Mouse (Mus musculus): ENCODE data around the gene Mdfic. TPM values are rescaled to one million over a fixed set of nuclear protein-coding genes. Genes with fewer than 3 reads are reported as not detected.
"Not testable (repeated sequence)": the region's sequence is repeated elsewhere in the genome, so short reads cannot be mapped to it uniquely, and the experiment has no call there.

Mdfic gene
- total RNA-seq (2021), result 10 to 100 TPM; 16.9 to 17.3 TPM

DNA sequence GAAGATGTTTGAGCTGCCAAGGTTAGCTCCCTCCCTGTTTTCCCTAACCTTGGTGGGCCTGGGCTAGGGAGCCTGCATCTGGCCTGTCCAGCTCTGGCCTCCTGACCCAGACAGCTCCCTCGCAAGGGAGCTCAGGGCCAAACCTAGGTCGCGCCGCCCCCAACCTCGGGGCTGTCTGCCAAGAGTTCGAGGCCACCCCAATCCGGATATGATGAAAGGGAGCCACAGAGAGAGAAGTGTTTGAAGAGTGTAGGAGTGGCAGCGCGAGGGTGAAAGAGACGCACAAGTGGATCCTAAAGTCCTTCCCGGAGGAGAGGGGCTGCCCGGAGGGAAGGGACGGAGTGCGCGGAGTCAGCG, at the start of gene Mdfic:
Mdfic (plus strand) TSS at position 201 of the 357 bp plus-strand sequence.
- DNase-seq (ENCODE audit: low spot score), result peak; percentile 65
- intact Hi-C loops (cut with DNase I), result loop anchor here (5.0 kb wide), 1 partner anchor 72 kb away; no protein-coding TSS in a partner anchor

DNA sequence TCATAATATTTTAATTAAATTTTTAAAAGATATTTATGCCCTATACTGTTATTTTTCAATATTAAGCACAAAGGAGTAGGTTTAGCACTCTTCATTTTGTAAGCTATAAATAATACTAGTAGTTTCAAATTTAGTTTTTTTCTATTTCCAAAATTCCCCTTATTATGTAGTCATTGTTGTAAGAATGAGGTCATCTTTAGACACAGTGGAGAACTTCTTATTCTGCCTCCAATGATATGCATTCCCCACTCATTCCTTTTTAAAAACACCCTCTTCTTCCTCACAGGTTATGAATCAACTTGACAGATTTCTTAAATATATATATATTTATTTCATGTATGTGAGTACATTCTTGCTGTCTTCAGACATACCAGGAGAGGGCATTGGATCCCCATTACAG, 49.1 kb upstream of the Mdfic start:
- intact Hi-C loops (cut with DNase I), result loop anchor here (5.0 kb wide), 1 partner anchor 121 kb away; no protein-coding TSS in a partner anchor
- no peak for DNase-seq (ENCODE audit: low spot score)

DNA sequence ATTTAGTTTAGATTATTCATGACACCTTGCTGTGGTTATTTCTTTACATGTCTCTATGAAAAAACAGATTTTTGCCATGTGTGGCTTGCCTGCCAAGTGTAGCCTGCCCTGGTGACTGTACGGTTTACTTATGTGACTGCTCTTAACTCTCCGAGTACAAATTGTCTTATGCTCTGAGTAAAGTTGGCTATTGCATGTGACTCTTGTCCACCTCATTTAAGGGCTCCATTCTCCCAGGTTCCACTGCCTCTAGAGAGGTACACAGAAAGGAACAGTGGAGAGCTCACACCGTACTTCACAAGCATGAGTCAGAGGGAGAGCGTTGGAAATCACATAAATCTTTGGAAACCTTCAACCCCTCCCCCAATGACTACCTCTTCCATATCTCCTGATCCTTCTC, 10.4 kb upstream of the Mdfic start:
- intact Hi-C loops (cut with DNase I), result no loop called here
- no peak for DNase-seq (ENCODE audit: low spot score)

DNA sequence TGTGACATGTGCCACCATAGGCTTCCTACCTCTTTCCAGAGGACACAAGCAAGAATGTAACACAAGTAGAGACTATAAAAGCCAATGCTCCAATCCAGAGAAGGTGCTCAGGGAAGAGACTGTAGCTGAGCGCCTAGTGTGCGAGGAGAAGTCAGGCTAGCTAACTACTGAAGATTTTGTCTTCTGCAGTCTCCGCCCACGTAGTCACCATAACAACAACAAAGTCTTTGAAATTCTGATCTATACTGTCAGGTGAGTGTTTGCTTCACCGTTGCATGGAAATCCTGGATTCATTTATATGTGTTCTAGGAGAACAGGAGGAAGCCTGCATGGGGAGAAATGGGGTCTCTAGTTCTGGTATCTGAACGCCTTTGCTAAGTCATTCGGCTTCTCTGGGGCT, 9.8 kb upstream of the Mdfic start:
- intact Hi-C loops (cut with DNase I), result no loop called here

DNA sequence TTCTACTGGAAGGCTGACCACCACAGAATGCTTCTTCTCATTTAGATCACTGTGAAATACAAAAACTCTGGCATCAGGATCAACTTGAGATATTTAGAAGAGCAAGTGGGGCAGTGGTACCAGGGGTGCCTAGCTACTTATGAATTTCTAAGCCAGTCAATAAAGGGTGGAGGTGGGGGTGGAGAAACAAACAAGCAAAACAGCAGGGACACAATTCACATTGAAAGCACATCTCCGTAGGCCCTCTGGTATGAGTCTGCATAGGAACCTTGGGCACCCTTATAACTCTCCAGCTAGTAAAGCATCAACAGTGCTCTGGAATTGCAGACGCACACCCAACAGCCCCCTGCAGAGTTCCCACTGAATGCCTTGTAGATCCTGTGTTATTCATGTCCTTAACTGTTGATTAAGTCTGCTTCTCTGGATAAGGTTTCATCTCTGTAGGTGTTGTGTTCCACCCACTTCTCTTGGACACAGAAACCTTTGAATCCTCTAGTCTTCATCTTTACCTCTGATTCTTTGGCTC, 7.5 kb upstream of the Mdfic start:
- DNase-seq (ENCODE audit: low spot score), result no peak
- intact Hi-C loops (cut with DNase I), result no loop called here

More for the DNA sequence above, 9.8 kb upstream of the Mdfic start:
- no peak for DNase-seq (ENCODE audit: low spot score)

DNA sequence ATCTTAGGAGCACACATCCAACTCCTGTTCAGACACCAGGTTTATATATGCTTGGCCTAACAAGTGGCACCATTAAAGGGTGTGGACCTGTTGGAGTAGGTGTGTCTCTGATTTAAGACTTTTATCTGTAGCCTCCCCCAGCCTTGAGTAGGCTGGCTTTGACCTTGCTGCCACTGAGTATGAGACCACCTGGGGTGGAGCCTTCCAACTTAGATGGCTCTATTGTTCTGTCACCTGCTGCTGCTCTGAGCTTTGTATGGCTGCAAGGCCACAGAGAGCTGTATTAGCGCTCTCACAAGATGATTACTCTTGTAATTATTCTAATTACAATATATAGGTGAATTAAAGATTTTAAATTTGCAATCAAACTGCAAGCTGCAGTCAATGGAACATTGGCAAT, 6.4 kb upstream of the Mdfic start:
- DNase-seq (ENCODE audit: low spot score); intact Hi-C loops (cut with DNase I): not testable (repeated sequence)

DNA sequence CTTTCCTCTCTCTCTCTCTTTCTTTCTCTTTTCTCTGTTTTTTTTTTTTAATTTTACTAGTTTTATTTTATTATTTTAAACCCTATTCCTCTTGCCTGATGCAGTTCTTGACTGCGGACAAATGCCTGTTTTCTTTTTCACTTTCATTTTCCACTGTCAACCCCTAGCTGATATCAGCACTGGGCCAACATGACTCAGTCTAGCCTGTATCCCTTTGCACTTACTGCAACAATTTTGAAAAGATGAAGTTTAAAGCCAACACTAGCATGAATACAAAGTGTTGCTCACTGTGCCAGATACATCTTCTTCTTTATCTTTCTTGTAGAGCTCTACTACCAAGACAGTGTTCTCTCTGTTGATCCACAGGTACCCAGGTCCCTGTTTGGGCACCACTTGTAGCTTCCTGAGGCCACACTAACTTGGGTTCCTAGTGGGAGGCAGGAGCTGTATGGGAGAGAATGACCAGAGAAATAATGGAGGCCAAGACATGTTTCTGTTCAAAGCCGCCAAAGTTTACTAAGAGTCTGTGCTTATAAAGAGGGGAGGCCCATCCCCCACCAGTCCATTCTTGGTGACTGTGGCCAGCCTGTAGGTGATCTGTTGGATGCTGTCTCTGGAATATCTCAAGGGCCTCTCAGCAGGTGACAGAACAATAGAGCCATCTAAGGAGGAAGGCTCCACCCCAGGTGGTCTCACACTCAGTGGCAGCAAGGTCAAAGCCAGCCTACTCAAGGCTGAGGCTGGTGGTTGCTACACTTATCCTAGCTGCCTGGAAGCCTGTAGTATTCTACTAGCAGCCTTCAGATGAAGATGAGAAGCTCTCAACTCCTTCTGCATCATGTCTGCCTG, 5.2 kb upstream of the Mdfic start:
- no peak for DNase-seq (ENCODE audit: low spot score)
- intact Hi-C loops (cut with DNase I), result no loop called here

DNA sequence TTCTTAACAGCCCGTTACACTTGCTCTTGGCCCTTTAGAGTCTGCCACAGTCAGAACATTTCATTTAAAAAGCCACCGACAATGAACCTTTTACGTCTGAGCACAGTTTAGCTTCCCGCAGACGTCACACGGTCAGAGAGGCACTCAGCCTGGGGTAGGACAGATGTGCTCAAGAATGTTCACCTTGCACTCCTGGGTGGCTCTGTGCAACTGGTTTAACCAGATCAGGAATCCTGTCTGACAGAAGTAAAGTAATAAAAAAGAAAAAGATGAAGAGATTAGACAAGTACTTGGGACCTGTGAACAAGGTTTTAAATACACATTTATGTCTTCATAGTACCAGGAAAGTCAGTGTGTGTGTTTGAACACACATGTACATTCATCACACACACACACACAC, 542 bp upstream of the Mdfic start:
- intact Hi-C loops (cut with DNase I), result loop anchor here (5.0 kb wide), 1 partner anchor 72 kb away; no protein-coding TSS in a partner anchor
- no peak for DNase-seq (ENCODE audit: low spot score)

DNA sequence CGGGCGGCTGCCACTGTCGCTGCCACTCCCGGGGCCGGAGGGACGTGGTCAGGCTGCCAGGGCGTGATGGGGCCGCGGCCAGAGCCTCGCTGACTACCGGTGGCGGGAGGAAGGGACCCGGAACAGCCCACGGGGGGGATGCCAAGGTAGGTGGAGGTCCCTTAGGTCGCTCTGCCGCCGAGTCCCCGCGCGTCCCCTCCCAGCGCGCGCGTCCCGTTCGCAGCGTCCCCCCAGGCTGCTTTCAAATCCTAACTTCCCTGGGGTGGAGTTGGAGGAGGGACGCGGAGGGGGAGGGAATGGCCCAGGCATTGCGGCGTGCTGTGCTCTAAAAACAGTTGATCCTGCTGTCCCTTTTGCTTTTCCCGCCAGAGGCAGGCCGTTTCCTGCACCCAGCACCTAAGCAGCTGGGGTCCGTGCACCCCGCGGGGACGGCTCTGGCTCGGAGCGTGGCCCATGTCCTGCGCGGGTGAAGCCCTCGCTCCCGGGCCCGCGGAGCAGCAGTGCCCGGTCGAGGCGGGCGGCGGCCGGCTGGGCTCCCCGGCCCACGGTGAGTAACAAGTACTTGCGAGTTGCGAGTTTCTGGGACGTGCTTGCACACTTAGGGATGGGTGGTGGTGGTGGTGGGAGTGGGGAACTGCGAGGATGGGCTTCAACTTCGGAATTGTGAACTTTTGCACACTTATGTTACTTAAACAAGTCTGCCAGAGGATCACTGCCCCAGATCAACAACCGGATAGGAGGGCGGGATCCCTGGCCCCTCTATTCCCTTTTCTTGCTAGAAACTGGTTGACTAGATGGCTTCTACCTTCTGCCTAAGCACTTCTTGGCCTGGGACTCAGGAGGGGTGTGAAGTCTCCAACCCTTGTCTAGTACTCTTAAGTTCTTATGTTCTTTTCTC, 606 bp downstream of the Mdfic start:
- DNase-seq (ENCODE audit: low spot score), result peak; percentile 66
- intact Hi-C loops (cut with DNase I), result loop anchor here (5.0 kb wide), 1 partner anchor 71 kb away; no protein-coding TSS in a partner anchor

DNA sequence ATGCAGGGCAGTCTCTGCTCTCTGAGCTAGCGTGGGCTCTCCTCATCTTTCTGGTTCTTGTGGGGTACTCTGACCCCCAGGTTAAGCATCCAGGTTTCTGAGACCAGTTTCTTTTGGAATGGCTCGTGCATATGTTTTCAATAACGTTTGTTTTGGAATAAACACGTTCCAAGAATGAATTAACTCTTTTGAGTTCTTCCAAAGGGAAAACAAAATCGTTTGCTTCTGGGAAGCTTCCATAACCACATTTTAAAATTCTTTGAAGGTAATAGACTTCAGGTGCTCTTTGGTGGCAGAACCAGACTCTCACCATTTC, 1.2 kb downstream of the Mdfic start:
- intact Hi-C loops (cut with DNase I), result loop anchor here (5.0 kb wide), 1 partner anchor 71 kb away; no protein-coding TSS in a partner anchor
- DNase-seq (ENCODE audit: low spot score), result no peak

DNA sequence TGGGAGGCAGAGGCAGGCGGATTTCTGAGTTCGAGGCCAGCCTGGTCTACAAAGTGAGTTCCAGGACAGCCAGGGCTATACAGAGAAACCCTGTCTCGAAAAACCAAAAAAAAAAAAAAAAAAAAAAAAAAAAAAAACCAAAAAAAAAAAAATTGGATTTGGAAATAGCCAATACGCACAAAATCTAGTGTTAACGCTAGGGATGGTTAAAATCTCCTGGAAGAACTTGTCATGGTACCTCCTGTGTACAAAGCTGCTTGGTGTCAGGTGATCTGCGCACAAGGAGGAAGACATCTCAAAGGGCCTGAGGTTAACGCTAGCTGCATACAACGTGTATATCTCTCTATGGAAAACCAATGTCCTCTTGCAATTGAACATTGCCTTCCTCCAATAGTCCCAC, 2.2 kb downstream of the Mdfic start:
- intact Hi-C loops (cut with DNase I), result loop anchor here (5.0 kb wide), 1 partner anchor 70 kb away; no protein-coding TSS in a partner anchor
- DNase-seq (ENCODE audit: low spot score), result not testable (repeated sequence)

DNA sequence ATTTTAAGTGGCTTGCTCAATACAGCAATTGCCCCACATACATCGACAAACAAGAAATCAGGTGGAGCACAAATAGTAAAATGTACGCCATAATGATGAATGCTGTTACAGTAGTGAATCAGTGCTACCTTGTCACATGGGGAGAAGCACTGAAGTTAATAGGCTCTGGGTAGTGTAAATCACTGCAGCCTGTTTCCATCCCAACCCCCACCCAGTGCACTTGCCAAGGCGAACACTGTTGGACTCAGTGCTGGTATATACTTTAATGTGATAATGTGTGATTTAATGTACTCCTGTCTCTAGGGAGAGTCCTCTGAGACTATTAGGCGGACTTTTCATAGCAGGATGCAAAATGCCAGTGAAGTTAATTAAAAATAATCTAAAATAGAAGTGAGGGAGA, 3.8 kb downstream of the Mdfic start:
- intact Hi-C loops (cut with DNase I), result loop anchor here (5.0 kb wide), 1 partner anchor 68 kb away; no protein-coding TSS in a partner anchor
- DNase-seq (ENCODE audit: low spot score), result no peak

DNA sequence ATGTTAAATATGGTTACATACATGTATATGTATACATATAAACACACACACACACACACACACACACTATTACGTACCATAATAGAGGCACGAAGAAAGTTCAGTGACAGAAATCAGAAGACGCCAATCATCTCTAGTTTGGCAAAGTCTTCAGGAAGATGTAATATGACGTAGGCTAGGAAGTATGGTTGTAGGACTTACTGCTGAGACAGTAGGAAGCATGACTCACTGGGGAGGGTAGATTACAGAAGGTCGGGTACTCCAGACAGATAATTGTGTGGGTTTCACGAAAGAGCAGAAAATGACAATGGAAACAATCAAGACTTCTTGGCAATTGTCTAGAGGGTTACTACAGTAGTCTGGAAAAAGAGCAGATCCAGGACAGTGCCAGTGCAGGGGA, 6.0 kb downstream of the Mdfic start:
- DNase-seq (ENCODE audit: low spot score), result no peak
- intact Hi-C loops (cut with DNase I), result no loop called here

DNA sequence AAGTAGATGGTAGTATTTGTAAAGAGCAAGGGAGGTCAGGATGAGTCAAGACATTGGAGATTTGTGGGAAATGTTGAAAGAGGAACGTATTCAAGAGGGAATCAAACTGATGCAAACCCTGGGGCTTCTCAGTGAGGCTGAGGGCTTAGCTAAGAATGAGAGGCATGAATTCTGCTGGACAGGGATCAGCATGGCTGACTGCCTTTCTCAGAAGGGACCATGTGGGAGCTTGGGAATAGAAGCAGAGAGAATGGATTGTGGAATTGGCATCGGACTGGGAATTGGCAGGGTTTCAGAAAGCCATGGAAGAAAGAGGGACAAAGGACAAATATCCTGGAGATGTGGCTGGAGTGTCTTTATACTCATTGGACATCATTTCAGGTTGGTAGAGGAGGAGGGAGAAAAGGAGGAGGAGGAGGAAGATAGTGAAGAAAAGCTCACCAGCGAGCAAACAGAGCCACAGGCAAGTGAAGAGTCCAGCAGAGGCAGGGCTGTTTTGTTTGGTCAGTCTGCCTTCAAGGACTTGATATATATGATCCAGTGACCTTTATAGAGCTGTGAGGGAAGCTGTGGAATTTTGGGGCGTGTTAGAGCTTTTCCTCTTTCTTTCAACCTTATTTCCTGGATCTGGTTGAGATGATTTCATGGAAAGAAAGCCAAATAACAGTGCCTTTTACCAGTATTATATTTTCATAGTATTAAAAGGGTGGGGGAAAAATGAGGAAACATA, 7.4 kb downstream of the Mdfic start:
- DNase-seq (ENCODE audit: low spot score), result no peak
- intact Hi-C loops (cut with DNase I), result no loop called here

DNA sequence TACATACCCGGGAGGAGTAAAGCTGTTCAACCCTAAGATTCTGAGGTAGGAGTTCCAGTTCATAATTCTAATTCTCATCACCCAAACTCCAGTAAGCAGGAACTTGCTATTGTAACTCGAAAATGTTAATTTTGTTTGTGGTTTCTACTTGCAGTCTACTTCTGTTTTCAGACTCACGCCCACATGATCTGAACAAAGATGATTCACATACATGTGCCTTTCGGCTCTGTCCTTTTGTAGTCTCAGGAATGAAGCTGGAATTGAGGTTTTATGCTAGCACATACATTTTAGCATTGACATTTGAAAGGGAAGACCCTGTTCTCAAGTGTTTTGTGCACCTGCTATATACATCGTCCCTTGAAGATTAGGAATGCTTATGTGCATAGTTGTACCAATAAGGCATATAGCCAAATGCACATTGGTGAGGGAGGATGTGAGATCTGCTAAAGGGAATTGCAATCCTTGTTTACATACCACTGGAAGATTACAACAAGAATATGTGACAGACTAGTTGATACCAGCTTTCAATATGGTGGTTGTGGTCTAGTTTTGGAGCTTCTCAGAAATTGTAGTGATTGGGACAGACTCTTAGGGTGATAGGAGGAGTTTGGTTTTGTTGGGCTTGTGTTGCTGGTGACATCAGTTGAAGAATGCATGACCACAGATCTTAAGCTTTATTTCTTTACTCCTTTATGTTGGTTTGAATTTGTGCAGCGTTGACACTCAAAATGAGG, 8.6 kb downstream of the Mdfic start:
- intact Hi-C loops (cut with DNase I), result no loop called here
- no peak for DNase-seq (ENCODE audit: low spot score)

DNA sequence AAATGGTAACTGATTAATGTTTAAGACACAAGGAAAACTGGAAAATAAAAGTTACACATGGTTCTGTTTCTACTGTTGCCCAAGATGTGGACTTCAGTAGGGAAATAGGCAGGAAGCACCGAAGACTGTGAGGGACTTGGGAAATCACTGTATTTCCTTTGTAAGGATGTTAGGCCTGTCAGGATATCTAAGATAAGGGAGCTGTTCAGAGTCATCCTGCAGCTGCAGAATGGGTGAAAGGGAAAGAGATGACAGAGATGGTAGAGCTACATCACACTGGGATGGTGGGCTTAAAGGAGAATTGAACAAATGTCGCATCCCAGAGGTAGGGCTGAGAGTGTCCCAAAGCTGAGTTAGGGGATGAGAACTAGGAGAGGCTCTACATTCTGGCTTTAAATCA, 9.8 kb downstream of the Mdfic start:
- no peak for DNase-seq (ENCODE audit: low spot score)
- intact Hi-C loops (cut with DNase I), result no loop called here

DNA sequence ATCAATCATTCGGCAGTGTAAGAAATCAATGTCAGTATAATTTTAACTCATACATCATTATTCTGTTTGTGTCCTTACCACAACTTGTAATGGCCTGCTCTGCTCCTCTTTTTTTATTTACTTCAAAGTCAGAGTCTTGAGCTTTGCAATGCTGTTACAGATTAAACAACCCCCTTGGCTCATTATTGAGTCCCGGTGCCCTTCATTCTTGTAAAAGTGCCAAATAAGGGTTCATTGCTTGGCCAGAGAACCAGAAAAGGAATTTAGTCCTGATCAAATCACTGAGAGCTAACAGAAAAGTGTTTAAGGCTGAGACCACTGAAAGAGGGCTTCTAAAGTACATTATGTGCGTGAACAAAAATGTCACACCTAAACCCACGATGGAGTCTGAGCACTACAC, 10.2 kb downstream of the Mdfic start:
- intact Hi-C loops (cut with DNase I), result no loop called here
- DNase-seq (ENCODE audit: low spot score), result no peak

DNA sequence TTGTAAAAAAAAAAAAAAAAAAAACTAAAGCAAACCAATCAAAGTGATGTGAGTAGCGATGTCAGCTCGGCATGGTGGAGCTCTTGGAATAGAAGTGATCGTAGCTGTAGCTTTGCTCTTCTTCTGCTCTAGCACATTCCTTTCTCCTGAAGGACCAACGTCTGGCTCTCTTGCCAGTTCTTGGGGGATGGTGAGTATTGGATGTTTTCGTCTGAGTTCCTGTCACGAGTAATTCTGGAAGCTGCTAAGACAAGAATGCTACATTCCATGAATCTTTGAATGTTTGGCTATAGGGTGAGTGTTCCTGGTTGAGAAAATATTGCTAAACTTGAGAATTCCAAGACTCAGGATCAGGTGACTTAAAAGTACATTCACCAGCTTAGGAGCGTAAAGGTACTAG, 11.0 kb downstream of the Mdfic start:
- intact Hi-C loops (cut with DNase I), result no loop called here
- DNase-seq (ENCODE audit: low spot score), result no peak

DNA sequence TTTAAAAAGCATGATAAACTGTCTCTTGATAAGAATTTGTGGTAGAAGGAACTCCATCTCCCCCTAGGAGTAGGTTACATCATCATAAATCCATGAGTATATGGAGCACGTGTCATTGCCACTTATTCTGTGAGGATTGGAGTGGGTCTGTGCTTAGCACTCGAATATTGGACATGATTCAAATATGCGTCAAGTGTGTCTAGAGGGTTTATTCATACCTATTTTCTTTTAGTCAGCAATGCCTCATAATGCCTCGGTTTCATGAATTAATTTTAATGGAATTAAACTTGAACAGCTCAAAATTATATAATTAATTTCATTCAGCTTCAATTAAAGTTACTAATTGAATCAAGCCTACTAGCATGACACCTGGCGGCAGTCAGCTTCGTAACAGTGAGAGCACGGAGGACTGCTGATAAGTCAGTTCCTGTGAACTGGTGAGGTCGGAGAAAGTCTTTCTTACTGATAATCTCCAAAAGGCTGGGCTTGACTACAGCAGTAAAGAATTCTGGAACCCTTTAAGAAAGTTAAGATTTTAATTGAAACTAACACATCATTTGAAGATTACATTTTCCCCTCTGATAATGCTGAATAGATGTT, 17.0 kb downstream of the Mdfic start:
- intact Hi-C loops (cut with DNase I), result no loop called here
- DNase-seq (ENCODE audit: low spot score), result no peak

Data from heart, postnatal 25 days (tissue).